Mouse (Mus musculus): ENCODE measurements around the gene Apon. TPM values are rescaled to one million over a fixed set of nuclear protein-coding genes. Genes with fewer than 3 reads are reported as not detected.

Apon gene
- polyA plus RNA-seq, 1 experiment from 2014 or later, result 0.27 TPM

- Histone ChIP-seq H3K4me1 (no peaks in the 10 kb centered on the region), H3K4me3 (no peak overlapping the region), H3K27ac (no peak overlapping the region), H3K36me3 (ENCODE audit: poor library complexity, severe bottlenecking) (no peaks in the 10 kb centered on the region), H3K27me3 (peaks cover 11% of the 10 kb centered on the region), H3K9ac (no peak overlapping the region), H3K4me2 (no peak overlapping the region), H3K9me3 (replicated peaks) (no peaks in the 10 kb centered on the region)
- no peak for ATAC-seq
- 96% methylated on average over 18 of the region's 18 CpGs for WGBS
Observed at GRCm38 (mm10) chr10:128218387-128219117, 35.3 kb upstream of the Apon start.

DNA sequence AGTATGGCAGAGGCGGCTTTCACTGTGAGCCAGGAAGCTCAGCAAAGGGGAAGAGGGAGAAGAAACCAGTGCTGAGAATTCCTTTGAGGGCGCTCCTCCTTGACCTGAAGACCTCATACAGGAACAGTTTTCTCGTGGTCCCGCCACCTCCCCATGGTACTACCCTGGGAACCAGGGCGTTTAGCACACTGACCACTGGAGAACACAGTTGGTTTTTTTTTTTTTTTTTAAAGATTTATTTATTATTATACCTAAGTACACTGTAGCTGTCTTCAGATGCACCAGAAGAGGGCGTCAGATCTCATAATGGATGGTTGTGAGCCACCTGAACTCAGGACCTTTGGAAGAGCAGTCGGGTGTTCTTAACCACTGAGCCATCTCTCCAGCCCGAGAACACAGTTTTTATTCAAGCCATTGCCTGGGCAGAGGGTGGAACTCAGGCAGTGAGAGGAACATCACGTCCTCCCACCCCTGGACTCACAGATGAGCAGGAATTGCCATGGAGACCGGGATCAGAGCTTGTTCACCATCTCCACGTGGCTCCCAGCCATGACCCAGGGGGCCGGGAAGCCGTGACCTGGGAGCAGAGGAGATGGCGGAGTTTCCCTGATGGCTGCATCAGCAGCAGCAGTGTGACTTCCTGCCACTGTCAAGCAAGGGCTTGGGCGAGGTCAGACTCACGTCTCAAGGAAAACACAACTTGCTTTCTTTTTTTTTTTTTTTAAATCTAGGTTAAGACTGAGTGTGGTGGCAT, 32.2 kb upstream of the Apon start:
- Histone ChIP-seq H3K4me2 (no peak overlapping the region), H3K4me3 (no peak overlapping the region), H3K9me3 (replicated peaks) (no peaks in the 10 kb centered on the region), H3K27ac (no peak overlapping the region), H3K27me3 (no peaks in the 10 kb centered on the region), H3K36me3 (ENCODE audit: poor library complexity, severe bottlenecking) (no peaks in the 10 kb centered on the region), H3K4me1 (peaks cover 11% of the 10 kb centered on the region; the same call in 1 of the 2 replicates), H3K9ac (no peak overlapping the region)
- WGBS, result 68% methylated on average over 16 of the region's 16 CpGs
- no peak for ATAC-seq

GRCm38 (mm10) chr10:128225064-128225463, 28.8 kb upstream of the Apon start:
- no peak for ATAC-seq
- WGBS, result 31% methylated on average over 5 of the region's 5 CpGs
- Histone ChIP-seq H3K27ac (no peak overlapping the region), H3K36me3 (ENCODE audit: poor library complexity, severe bottlenecking) (no peaks in the 10 kb centered on the region), H3K4me3 (no peak overlapping the region), H3K4me1 (peaks cover 11% of the 10 kb centered on the region; the same call in 1 of the 2 replicates), H3K9ac (no peak overlapping the region), H3K9me3 (replicated peaks) (no peaks in the 10 kb centered on the region), H3K27me3 (no peaks in the 10 kb centered on the region), H3K4me2 (no peak overlapping the region)

- Histone ChIP-seq H3K9ac (no peak within 1 kb of the TSS), H3K27me3 (no peaks in the 10 kb centered on the region), H3K4me3 (no peak within 1 kb of the TSS), H3K9me3 (replicated peaks) (no peaks in the 10 kb centered on the region), H3K36me3 (ENCODE audit: poor library complexity, severe bottlenecking) (no peaks in the 10 kb centered on the region), H3K27ac (no peak within 1 kb of the TSS), H3K4me2 (no peak within 1 kb of the TSS), H3K4me1 (peaks cover 11% of the 10 kb centered on the region; the same call in 1 of the 2 replicates)
- WGBS, result 12% methylated on average over 4 of the region's 4 CpGs
- ATAC-seq, result no peak
Observed at GRCm38 (mm10) chr10:128225538-128225937, 28.4 kb upstream of the Apon start, which contains the start of gene Mip. Gene Mip (plus strand): TSS chr10:128225838.

DNA sequence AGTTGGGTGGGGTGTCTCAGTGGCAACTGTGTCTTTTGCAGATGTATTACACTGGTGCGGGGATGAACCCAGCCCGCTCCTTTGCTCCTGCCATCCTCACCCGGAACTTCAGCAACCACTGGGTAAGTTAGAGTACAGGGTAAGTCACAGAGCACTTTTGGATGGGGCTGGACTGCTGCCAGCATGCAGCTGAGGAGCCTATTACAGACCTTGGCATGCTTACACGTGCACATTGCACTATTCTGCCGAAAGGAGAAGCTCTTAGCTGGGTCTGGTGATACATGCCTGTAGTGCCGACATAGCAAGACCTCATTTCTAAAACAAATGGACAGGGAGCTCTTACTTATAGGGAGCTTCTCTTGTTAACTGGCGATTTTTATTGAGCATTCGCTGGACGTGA, 26.3 kb upstream of the Apon start:
- no peak overlapping the region for H3K27ac ChIP-seq
- no peaks in the 10 kb centered on the region for H3K36me3 ChIP-seq (ENCODE audit: poor library complexity, severe bottlenecking)
- no peak overlapping the region for H3K9ac ChIP-seq
- H3K4me2 ChIP-seq, result no peak overlapping the region
- WGBS, result 80% methylated on average over 9 of the region's 9 CpGs
- H3K4me1 ChIP-seq, result peaks cover 17% of the 10 kb centered on the region; the same call in 1 of the 2 replicates
- no peaks in the 10 kb centered on the region for H3K9me3 ChIP-seq (replicated peaks)
- ATAC-seq, result no peak
- H3K27me3 ChIP-seq, result no peaks in the 10 kb centered on the region
- H3K4me3 ChIP-seq, result no peak overlapping the region

DNA sequence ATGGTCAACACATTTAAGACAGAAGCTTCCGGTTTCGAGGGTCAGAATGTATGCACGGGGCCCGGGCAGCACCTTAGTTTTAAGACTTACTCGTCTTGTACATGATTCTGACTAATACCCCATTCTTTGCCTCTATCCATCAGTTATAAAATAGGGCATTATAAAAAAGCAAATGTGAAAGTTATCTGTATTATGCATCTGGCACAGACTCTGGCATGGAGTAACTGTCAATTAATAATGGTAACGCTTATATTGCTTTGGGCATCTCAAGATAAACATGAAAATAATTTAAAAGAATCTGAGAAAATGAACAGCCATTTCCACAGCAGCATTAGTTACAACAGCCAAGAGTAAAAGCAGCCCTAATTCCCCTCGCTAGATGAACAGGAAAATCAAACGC, 25.9 kb upstream of the Apon start:
- H3K27ac ChIP-seq, result no peak overlapping the region
- no peaks in the 10 kb centered on the region for H3K9me3 ChIP-seq (replicated peaks)
- H3K4me3 ChIP-seq, result no peak overlapping the region
- 93% methylated on average over 8 of the region's 8 CpGs for WGBS
- ATAC-seq, result no peak
- no peaks in the 10 kb centered on the region for H3K36me3 ChIP-seq (ENCODE audit: poor library complexity, severe bottlenecking)
- H3K4me2 ChIP-seq, result no peak overlapping the region
- peaks cover 20% of the 10 kb centered on the region; the same call in 1 of the 2 replicates for H3K4me1 ChIP-seq
- no peak overlapping the region for H3K9ac ChIP-seq
- H3K27me3 ChIP-seq, result no peaks in the 10 kb centered on the region

GRCm38 (mm10) chr10:128230582-128230981, 23.3 kb upstream of the Apon start:
- Histone ChIP-seq H3K27me3 (no peaks in the 10 kb centered on the region), H3K4me2 (no peak overlapping the region), H3K9me3 (replicated peaks) (no peaks in the 10 kb centered on the region), H3K36me3 (ENCODE audit: poor library complexity, severe bottlenecking) (no peaks in the 10 kb centered on the region), H3K4me3 (no peak overlapping the region), H3K9ac (no peak overlapping the region), H3K4me1 (peaks cover 25% of the 10 kb centered on the region), H3K27ac (no peak overlapping the region)
- no peak for ATAC-seq
- 75% methylated on average over 12 of the region's 12 CpGs for WGBS

DNA sequence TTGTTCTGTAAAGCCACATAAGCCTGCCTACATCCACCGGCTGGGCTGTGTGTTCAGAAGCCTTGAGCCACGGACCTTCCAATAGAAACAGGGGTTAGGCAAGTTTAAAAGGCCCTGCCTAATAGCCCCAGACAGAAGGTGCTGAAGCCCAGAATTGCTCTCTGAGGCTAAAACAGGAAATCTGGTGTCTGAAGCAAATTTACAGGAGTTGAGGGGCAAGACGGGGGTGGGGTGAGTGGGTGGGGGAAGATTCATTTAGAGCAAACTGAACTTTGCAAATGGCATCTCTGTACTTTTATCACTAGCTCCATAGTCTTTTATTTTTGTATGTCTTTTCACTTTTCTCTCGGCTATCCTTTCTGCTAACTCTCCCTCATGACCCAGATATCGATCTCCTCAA, 22.8 kb upstream of the Apon start:
- peak overlapping the region; percentile 69 for H3K4me2 ChIP-seq
- no peaks in the 10 kb centered on the region for H3K36me3 ChIP-seq (ENCODE audit: poor library complexity, severe bottlenecking)
- no peaks in the 10 kb centered on the region for H3K9me3 ChIP-seq (replicated peaks)
- 17% methylated on average over 5 of the region's 5 CpGs for WGBS
- ATAC-seq, result no peak
- H3K4me3 ChIP-seq, result peak overlapping the region; percentile 73
- H3K27ac ChIP-seq, result 0 out of 2 replicates have a peak overlapping the region, but pooled peaks have one; percentile 92
- no peaks in the 10 kb centered on the region for H3K27me3 ChIP-seq
- H3K4me1 ChIP-seq, result peaks cover 21% of the 10 kb centered on the region
- H3K9ac ChIP-seq, result peak overlapping the region; percentile 84

DNA sequence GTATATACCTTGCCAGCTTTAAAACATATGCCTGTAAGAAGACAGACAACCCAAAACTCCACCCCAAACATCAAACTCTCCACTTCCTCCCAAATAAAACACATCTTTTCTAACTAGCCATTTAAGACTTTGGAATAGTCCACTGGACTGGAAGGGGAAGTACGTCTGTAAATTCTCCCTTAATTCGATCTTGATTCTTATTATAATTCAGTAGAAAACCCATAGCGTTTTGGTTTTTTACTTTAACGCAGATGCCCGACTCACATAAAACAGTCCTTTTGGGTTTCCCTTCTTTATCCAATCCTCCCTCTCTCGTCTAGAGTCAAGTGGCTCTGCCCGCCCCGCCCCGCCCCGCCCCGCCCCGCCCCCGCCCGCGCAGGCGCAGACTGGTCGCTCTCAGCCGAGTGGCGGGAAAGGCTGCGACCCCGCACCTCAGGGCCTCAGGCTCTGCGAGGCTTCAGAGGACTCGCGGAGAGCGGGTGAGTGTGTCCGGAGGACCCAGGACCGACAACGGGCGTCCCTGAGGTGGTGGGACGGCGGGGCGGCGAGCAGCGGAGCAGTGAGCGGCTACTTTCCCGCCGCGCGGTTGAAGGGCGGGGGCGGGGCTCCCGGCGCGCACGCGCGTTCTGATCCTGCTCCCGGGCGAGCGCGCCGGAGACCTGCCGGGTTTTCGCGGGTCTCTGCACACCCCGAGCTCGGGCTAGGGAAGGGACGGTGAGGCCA, 22.0 kb upstream of the Apon start, which contains the start of gene Timeless:
TSS of gene Timeless (plus strand) at position 369 of the 723 bp plus-strand sequence.
- H3K27ac ChIP-seq, result peak within 1 kb of the TSS; percentile 92
- no peaks in the 10 kb centered on the region for H3K36me3 ChIP-seq (ENCODE audit: poor library complexity, severe bottlenecking)
- peak within 1 kb of the TSS; percentile 69 for H3K4me2 ChIP-seq
- peak within 1 kb of the TSS; percentile 73 for H3K4me3 ChIP-seq
- H3K27me3 ChIP-seq, result no peaks in the 10 kb centered on the region
- under 1% methylated on average over 50 of the region's 58 CpGs for WGBS
- H3K9me3 ChIP-seq (replicated peaks), result no peaks in the 10 kb centered on the region
- peaks cover 21% of the 10 kb centered on the region for H3K4me1 ChIP-seq
- peak within 1 kb of the TSS; percentile 84 for H3K9ac ChIP-seq
- ATAC-seq, result peak; percentile 93

GRCm38 (mm10) chr10:128232420-128232985, 21.4 kb upstream of the Apon start:
- peak overlapping the region; percentile 69 for H3K4me2 ChIP-seq
- peak overlapping the region; percentile 92 for H3K27ac ChIP-seq
- H3K9me3 ChIP-seq (replicated peaks), result no peaks in the 10 kb centered on the region
- H3K9ac ChIP-seq, result peak overlapping the region; percentile 84
- ATAC-seq, result peak; percentile 41; the same call in 1 of the 2 replicates
- no peaks in the 10 kb centered on the region for H3K27me3 ChIP-seq
- no peaks in the 10 kb centered on the region for H3K36me3 ChIP-seq (ENCODE audit: poor library complexity, severe bottlenecking)
- H3K4me3 ChIP-seq, result peak overlapping the region; percentile 73
- H3K4me1 ChIP-seq, result peaks cover 21% of the 10 kb centered on the region
- WGBS, result under 1% methylated on average over 14 of the region's 14 CpGs

DNA sequence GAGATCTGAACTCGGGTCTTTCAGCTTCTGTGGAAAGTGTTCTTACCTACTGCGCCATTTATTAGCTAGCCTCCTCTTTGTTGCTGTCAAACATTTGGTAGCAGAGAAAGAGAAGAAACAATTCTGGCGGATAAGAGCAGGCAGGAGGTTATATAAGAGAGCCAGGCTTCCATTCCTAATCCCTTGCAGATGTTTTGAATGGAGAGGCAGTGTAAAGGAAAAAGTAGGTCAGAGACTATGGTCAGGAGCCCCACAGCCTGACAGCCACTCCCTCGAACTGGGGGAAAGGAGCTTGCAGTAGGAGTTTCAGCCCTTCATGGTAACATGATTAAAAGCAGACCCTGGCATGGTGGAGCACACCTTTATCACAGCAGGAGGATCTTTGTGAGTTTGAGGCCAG, 17.6 kb upstream of the Apon start:
- Histone ChIP-seq H3K27ac (no peak overlapping the region), H3K4me3 (no peak overlapping the region), H3K4me2 (no peak overlapping the region), H3K36me3 (ENCODE audit: poor library complexity, severe bottlenecking) (peaks cover 19% of the 10 kb centered on the region), H3K4me1 (peaks cover 25% of the 10 kb centered on the region), H3K27me3 (no peaks in the 10 kb centered on the region), H3K9me3 (replicated peaks) (no peaks in the 10 kb centered on the region), H3K9ac (peak overlapping the region; percentile 31; the same call in 1 of the 2 replicates)
- 31% methylated on average over 4 of the region's 4 CpGs for WGBS
- no peak for ATAC-seq

All from forebrain, embryonic 13.5 days (tissue).